Mouse (Mus musculus) limb, embryonic 14.5 days (tissue): Measurements from ENCODE around the gene Ccdc28b. TPM values are rescaled to one million over a fixed set of nuclear protein-coding genes. Genes with fewer than 3 reads are reported as not detected.
A peak's percentile ranks its signal among the peaks of the same experiment; 100 is the strongest.

Experiments used
- ATAC-seq: fragments of 200-750 bp; cut with Nextera tagmentation; 2 replicates; pipeline ENCODE4 v1.8.0; 2017; ENCODE audit warnings: low read depth, moderate number of reproducible peaks, moderate TSS enrichment; ENCODE audit not compliant: low FRiP score
- DNase-seq: peaks from one replicate; pipeline ENCODE4 v3.0.0-alpha.2; 2015; ENCODE audit warnings: low spot score
- H3K27ac ChIP-seq: fragments of 300-500 bp; sonication (generic); replicated peaks from 2 replicates; pipeline ENCODE4 v1.5.1; 2014; ENCODE audit warnings: low read depth, mild to moderate bottlenecking, low read length, moderate library complexity, mixed read lengths
- H3K27me3 ChIP-seq: fragments of 300-500 bp; sonication (generic); 2 replicates; pipeline ENCODE4 v1.6.1; 2014; ENCODE audit warnings: low read length, mixed read lengths; ENCODE audit not compliant: control insufficient read depth, insufficient read depth
- H3K36me3 ChIP-seq: fragments of 300-500 bp; sonication (generic); 2 replicates; pipeline ENCODE4 v1.6.1; 2014; ENCODE audit warnings: mild to moderate bottlenecking, low read length, moderate library complexity, mixed read lengths; ENCODE audit not compliant: control insufficient read depth, insufficient read depth
- H3K4me1 ChIP-seq: fragments of 300-500 bp; sonication (generic); 2 replicates; pipeline ENCODE4 v1.6.1; 2014; ENCODE audit warnings: antibody characterized with exemption, low read length, mixed read lengths; ENCODE audit not compliant: control insufficient read depth, insufficient read depth
- H3K4me2 ChIP-seq: fragments of 300-500 bp; sonication (generic); replicated peaks from 2 replicates; pipeline ENCODE4 v1.6.1; 2014; ENCODE audit warnings: low read depth, mild to moderate bottlenecking, low read length, moderate library complexity; ENCODE audit not compliant: severe bottlenecking
- H3K4me3 ChIP-seq: fragments of 300-500 bp; sonication (generic); replicated peaks from 2 replicates; pipeline ENCODE4 v1.5.1; 2014; ENCODE audit warnings: low read length
- H3K9ac ChIP-seq: fragments of 300-500 bp; sonication (generic); 2 replicates; pipeline ENCODE4 v1.6.1; 2014; ENCODE audit warnings: mild to moderate bottlenecking, low read depth, low read length, moderate library complexity; ENCODE audit not compliant: severe bottlenecking
- H3K9me3 ChIP-seq: fragments of 300-500 bp; sonication (generic); 2 replicates; pipeline ENCODE4 v1.6.1; 2016; ENCODE audit warnings: low read length; ENCODE audit not compliant: control insufficient read depth
- POLR2A ChIP-seq: fragments of 200-500 bp; IDR thresholded peaks from 2 replicates; pipeline ENCODE4 v1.8.0; 2012; ENCODE audit warnings: inconsistent platforms, mild to moderate bottlenecking, moderate library complexity, borderline replicate concordance; ENCODE audit not compliant: insufficient read depth, insufficient read length; ENCODE audit errors: extremely low read depth
- WGBS: fragments of 180-500 bp; shearing (Covaris S2); extraction: QIAGEN DNeasy Blood & Tissue Kit; methylation state at CpG from one replicate; pipeline ENCODE4 v1.1.7; 2014; 5-methylcytosine and 5-hydroxymethylcytosine counted together
- polyA plus RNA-seq, 2 experiments: library from polyadenylated mRNA; depleted of rRNA in 1 of 2; stranded (reverse) in 1 of 2; unstranded in 1 of 2; fragments of >200 nt; fragmentation: Nextera tagmentation in 1 of 2; extraction: Ambion mirVana in 1 of 2; gene quantifications; 2 replicates each; pipeline versions ENCODE4 v1.2.1 to v1.2.3; 2012 to 2014

Ccdc28b gene
- polyA plus RNA-seq, 2 experiments, result 45.7 to 51.0 TPM

- ATAC-seq (no peak), DNase-seq (no peak)
- Histone ChIP-seq H3K27ac (0 out of 2 replicates have a peak overlapping the region, but pooled peaks have one; percentile 38), H3K9ac (peak overlapping the region; percentile 64; the same call in 1 of the 2 replicates), H3K4me2 (peak overlapping the region; percentile 81), H3K9me3 (no peaks in the 10 kb centered on the region), H3K36me3 (no peaks in the 10 kb centered on the region), H3K4me3 (peak overlapping the region; percentile 47), H3K27me3 (no peaks in the 10 kb centered on the region), H3K4me1 (peaks cover 4% of the 10 kb centered on the region; the same call in 1 of the 2 replicates)
- WGBS, result 48% methylated on average over 1 of the region's 1 CpGs
- TF ChIP-seq POLR2A, result no peak
Measured at GRCm38 (mm10) chr4:129584370-129584769, 39.4 kb downstream of the Ccdc28b start.

DNA sequence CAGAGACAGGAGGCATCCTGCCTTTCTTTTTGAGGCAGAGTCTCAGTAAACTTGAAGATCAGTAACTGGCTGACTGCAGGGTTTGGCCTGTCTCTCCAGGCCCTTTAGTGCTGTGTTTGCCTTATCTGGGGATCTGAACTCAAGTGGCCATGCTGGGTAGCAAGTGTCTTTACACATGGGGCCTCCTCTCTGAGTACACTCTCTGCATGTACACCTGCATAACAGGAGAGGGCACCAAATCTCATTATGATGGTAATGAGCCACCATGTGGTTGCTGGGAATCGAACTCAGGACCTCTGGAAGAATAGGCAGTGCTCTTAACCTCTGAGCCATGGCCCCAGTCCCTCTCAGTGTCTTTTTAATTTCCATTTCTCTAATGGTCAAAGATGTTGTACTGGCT is 41.5 kb downstream of the Ccdc28b start:
- ATAC-seq, result no peak
- Histone ChIP-seq H3K9me3 (no peaks in the 10 kb centered on the region), H3K9ac (no peak overlapping the region), H3K36me3 (no peaks in the 10 kb centered on the region), H3K4me2 (no peak overlapping the region), H3K4me1 (peaks cover 4% of the 10 kb centered on the region; the same call in 1 of the 2 replicates), H3K27me3 (no peaks in the 10 kb centered on the region), H3K27ac (no peak overlapping the region), H3K4me3 (no peak overlapping the region)
- no peak for DNase-seq
- WGBS, result 91% methylated on average over 1 of the region's 1 CpGs
- no peak for TF ChIP-seq POLR2A

- Histone ChIP-seq H3K4me1 (peaks cover 4% of the 10 kb centered on the region; the same call in 1 of the 2 replicates), H3K27me3 (no peaks in the 10 kb centered on the region), H3K4me2 (no peak overlapping the region), H3K27ac (no peak overlapping the region), H3K36me3 (no peaks in the 10 kb centered on the region), H3K4me3 (no peak overlapping the region), H3K9me3 (no peaks in the 10 kb centered on the region), H3K9ac (no peak overlapping the region)
- no peak for DNase-seq
- no peak for ATAC-seq
- no peak for TF ChIP-seq POLR2A
- WGBS, result 64% methylated on average over 7 of the region's 7 CpGs
Measured at GRCm38 (mm10) chr4:129580347-129580746, 43.4 kb downstream of the Ccdc28b start.

- H3K9ac ChIP-seq, result no peak within 1 kb of the TSS
- WGBS, result 90% methylated on average over 5 of the region's 5 CpGs
- TF ChIP-seq POLR2A, result no peak
- no peak for ATAC-seq
- no peak within 1 kb of the TSS for H3K27ac ChIP-seq
- H3K4me3 ChIP-seq, result no peak within 1 kb of the TSS
- no peak for DNase-seq
- no peaks in the 10 kb centered on the region for H3K9me3 ChIP-seq
- H3K4me2 ChIP-seq, result no peak within 1 kb of the TSS
- no peaks in the 10 kb centered on the region for H3K36me3 ChIP-seq
- no peaks in the 10 kb centered on the region for H3K27me3 ChIP-seq
- no peaks in the 10 kb centered on the region; the same call in 1 of the 2 replicates for H3K4me1 ChIP-seq
Measured at GRCm38 (mm10) chr4:129578466-129578865, 45.3 kb downstream of the Ccdc28b start, which contains the start of gene Fam167b. Fam167b (minus strand) TSS chr4:129578549.

DNA sequence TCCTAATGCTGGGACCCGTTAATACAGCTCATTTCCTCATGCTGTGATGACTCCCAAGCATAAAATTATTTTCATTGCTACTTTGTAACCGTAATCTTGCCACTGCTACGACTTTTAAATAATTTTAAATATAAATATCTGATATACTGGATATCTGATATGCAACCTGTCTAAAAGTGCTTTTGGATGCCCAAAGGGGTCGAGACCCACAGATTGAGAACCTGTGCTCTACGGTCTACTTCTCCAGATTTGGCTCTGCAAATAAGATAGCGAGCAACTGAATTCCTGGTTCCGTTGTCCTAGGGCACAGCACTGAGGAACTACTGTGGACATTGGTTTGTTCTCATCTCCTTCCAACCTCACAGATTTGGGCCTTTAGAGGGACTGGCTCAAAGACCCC is 46.1 kb downstream of the Ccdc28b start:
- no peaks in the 10 kb centered on the region; the same call in 1 of the 2 replicates for H3K4me1 ChIP-seq
- ATAC-seq (no peak), DNase-seq (no peak)
- no peaks in the 10 kb centered on the region for H3K9me3 ChIP-seq
- H3K9ac ChIP-seq, result no peak overlapping the region
- TF ChIP-seq POLR2A, result no peak
- no peak overlapping the region for H3K4me2 ChIP-seq
- no peak overlapping the region for H3K27ac ChIP-seq
- H3K4me3 ChIP-seq, result no peak overlapping the region
- 78% methylated on average over 7 of the region's 7 CpGs for WGBS
- no peaks in the 10 kb centered on the region for H3K36me3 ChIP-seq
- H3K27me3 ChIP-seq, result no peaks in the 10 kb centered on the region
